ENCODE assay signal across 8 mouse cellular contexts in the genomic region with DNA sequence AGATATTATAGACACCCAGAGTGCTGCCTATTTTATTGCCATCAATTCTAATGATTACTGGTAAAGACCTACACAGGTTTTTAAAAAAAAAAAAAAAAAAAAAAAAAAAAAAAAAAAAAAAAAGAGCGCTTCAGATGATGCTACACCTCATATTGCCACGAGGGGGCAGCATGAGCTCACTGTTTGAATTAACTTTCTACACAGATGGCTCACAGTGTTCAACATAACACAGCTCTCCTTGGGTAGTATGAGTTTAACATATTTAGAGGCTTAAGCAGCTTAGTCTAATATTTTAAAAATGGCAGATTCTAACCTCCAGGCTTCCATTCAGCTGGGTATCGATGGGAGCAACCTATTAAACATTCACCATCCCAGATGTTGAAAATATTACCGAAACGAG. TPM values are rescaled to one million over a fixed set of nuclear protein-coding genes. Genes with fewer than 3 reads are reported as not detected.
DNase-seq lines count a peak whose midpoint lies in the region; ATAC-seq and TF ChIP-seq lines count a peak whose summit lies in the region.

No protein-coding gene starts in this region.

- peak overlapping the region; percentile 49 for H3K27ac ChIP-seq in layer of hippocampus, adult 2 months
- H3K27ac ChIP-seq in limb, embryonic 12.5 days = no peak overlapping the region
- no peak overlapping the region for H3K27ac ChIP-seq in neural tube, embryonic 15.5 days (replicated peaks)

- no peak overlapping the region for H3K9ac ChIP-seq in limb, embryonic 12.5 days (replicated peaks)
- H3K9ac ChIP-seq in neural tube, embryonic 15.5 days (replicated peaks) = no peak overlapping the region

- peaks cover 15% of the 10 kb centered on the region for H3K4me1 ChIP-seq in limb, embryonic 12.5 days (replicated peaks)
- peaks cover 13% of the 10 kb centered on the region; the same call in 1 of the 2 replicates for H3K4me1 ChIP-seq in neural tube, embryonic 15.5 days

- H3K27me3 ChIP-seq in limb, embryonic 12.5 days = no peaks in the 10 kb centered on the region
- H3K27me3 ChIP-seq in neural tube, embryonic 15.5 days (replicated peaks) = no peaks in the 10 kb centered on the region

- H3K9me3 ChIP-seq in limb, embryonic 12.5 days = no peaks in the 10 kb centered on the region
- H3K9me3 ChIP-seq in neural tube, embryonic 15.5 days (replicated peaks) = no peaks in the 10 kb centered on the region

- intact Hi-C loops in heart, postnatal 36 days (cut with DNase I) = no loop called here

- TF ChIP-seq CTCF in layer of hippocampus, adult 2 months (conservative IDR thresholded peaks at IDR 0.05) = peak; percentile 86

- H3K4me2 ChIP-seq in limb, embryonic 12.5 days = peak overlapping the region; percentile 18; the same call in 1 of the 2 replicates
- H3K4me2 ChIP-seq in neural tube, embryonic 15.5 days = no peak overlapping the region

- ATAC-seq in limb, embryonic 12.5 days (ENCODE audit: insufficient number of reproducible peaks, insufficient read depth, low FRiP score, low TSS enrichment, low read depth) = peak; percentile 73; the same call in 1 of the 2 replicates
- ATAC-seq in neural tube, embryonic 15.5 days (ENCODE audit: low FRiP score) = peak; percentile 65; the same call in 1 of the 2 replicates

- no peak overlapping the region for H3K4me3 ChIP-seq in layer of hippocampus, adult 2 months
- no peak overlapping the region for H3K4me3 ChIP-seq in limb, embryonic 12.5 days (replicated peaks)
- H3K4me3 ChIP-seq in neural tube, embryonic 15.5 days (replicated peaks) = no peak overlapping the region

- H3K36me3 ChIP-seq in limb, embryonic 12.5 days = no peaks in the 10 kb centered on the region
- H3K36me3 ChIP-seq in neural tube, embryonic 15.5 days = no peaks in the 10 kb centered on the region

- 21% methylated on average over 5 of the region's 5 CpGs for WGBS in limb, embryonic 12.5 days
- WGBS in neural tube, embryonic 15.5 days = 35% methylated on average over 5 of the region's 5 CpGs

- peak in 1 of 2 experiments; percentile 59 for DNase-seq in layer of hippocampus, adult 2 months (ENCODE audit: low spot score in 2 of 2)
- DNase-seq in layer of hippocampus, adult 9-11 months = no peak
- peak; percentile 13 for DNase-seq in Muller cell, postnatal 12 days (ENCODE audit: inconsistent ontology term)
- DNase-seq in cerebellum, adult 9-10 months = peak; percentile 36
- DNase-seq in heart, postnatal 36 days = peak; percentile 12 to 35
- DNase-seq in ovary, adult 18-20 months (ENCODE audit: low spot score) = no peak

RNA-seq across cellular contexts. Expression of gene Sel1l, which starts 28.7 kb away (rescaled TPM):
- 100 to 1,000 TPM; 167 to 172 TPM for total RNA-seq in layer of hippocampus, adult 2 months (2021)
- 10 to 100 TPM; 63.9 to 67.0 TPM for total RNA-seq in heart, postnatal 36 days (2021)
- 79.9 and 86.3 TPM in 2 replicates for polyA plus RNA-seq in limb, embryonic 12.5 days (2016; fragmentation: Nextera tagmentation; extraction: Ambion mirVana)
- 106 and 110 TPM in 2 replicates for polyA plus RNA-seq in neural tube, embryonic 15.5 days (2015; fragmentation: Nextera tagmentation; extraction: Ambion mirVana)

Comparison
In these comparisons a context has a peak if more than half of its experiments do, and no peak if none do; other contexts are left out.
1. DNase-seq: peak in Muller cell, postnatal 12 days (single experiment), cerebellum, adult 9-10 months (single experiment) and heart, postnatal 36 days (2 of 2); none in layer of hippocampus, adult 9-11 months (single experiment) and ovary, adult 18-20 months (single experiment).